Comparison of ENCODE assay signal across 8 mouse cellular contexts in the genomic region with DNA sequence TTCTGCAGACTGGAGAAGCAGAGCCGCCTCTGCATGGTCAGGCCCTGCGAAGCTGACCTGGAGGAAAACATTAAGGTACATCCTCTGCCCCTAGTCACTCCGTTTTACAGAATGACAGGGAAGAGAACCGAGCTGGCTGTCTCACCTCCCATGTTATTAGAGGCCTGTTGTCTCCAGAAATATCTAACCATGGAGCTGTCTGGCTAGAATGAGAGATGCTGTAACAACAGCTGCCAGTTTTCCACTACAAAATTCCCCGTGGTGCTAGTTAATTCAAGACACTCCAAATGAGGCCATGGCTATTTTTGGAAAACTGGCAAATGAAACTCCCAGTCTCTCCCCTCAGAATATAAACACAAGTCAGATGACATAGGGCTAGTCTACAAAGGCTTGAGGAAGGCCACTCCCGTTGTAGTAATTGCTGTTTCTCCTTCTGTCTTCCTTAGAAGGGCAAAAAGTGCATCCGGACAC. TPM values are rescaled to one million over a fixed set of nuclear protein-coding genes. Genes with fewer than 3 reads are reported as not detected.
DNase-seq lines count a peak whose midpoint lies in the region; ATAC-seq and TF ChIP-seq lines count a peak whose summit lies in the region.

No protein-coding gene starts in this region.

- 42% methylated on average over 7 of the region's 7 CpGs for WGBS in embryonic facial prominence, embryonic 14.5 days
- 18% methylated on average over 7 of the region's 7 CpGs for WGBS in heart, postnatal 0 days
- WGBS in lung, embryonic 16.5 days, result 24% methylated on average over 7 of the region's 7 CpGs

- no peaks in the 10 kb centered on the region for H3K36me3 ChIP-seq in embryonic facial prominence, embryonic 14.5 days (ENCODE audit: control insufficient read depth, insufficient read depth, low read length)
- peaks cover 18% of the 10 kb centered on the region for H3K36me3 ChIP-seq in heart, postnatal 0 days (replicated peaks; ENCODE audit: control insufficient read depth, insufficient read depth, low read length)
- H3K36me3 ChIP-seq in lung, embryonic 16.5 days (ENCODE audit: control insufficient read depth, insufficient read depth, low read length), result no peaks in the 10 kb centered on the region

- TF ChIP-seq EP300 in heart, postnatal 0 days (IDR thresholded peaks at IDR 0.05; ENCODE audit: low read depth), result peak; percentile 22; the same call in 1 of the 2 replicates

- H3K9me3 ChIP-seq in embryonic facial prominence, embryonic 14.5 days (ENCODE audit: control insufficient read depth, low read length), result no peaks in the 10 kb centered on the region
- H3K9me3 ChIP-seq in heart, postnatal 0 days (replicated peaks; ENCODE audit: control insufficient read depth, low read length), result no peaks in the 10 kb centered on the region
- no peaks in the 10 kb centered on the region for H3K9me3 ChIP-seq in lung, embryonic 16.5 days (ENCODE audit: control insufficient read depth, low read length)

- H3K4me1 ChIP-seq in embryonic facial prominence, embryonic 14.5 days (ENCODE audit: control insufficient read depth, insufficient read depth, low read length), result peaks cover 28% of the 10 kb centered on the region
- H3K4me1 ChIP-seq in heart, postnatal 0 days (ENCODE audit: control insufficient read depth, insufficient read depth), result peaks cover 30% of the 10 kb centered on the region
- peaks cover 37% of the 10 kb centered on the region for H3K4me1 ChIP-seq in lung, embryonic 16.5 days (replicated peaks; ENCODE audit: control insufficient read depth, insufficient read depth, low read length)

- peak; percentile 16 to 48 for DNase-seq in cerebellum, postnatal 10 days
- DNase-seq in cerebellum, adult 11 months, result no peak
- DNase-seq in embryonic facial prominence, embryonic 14.5 days (ENCODE audit: low spot score), result peak; percentile 87
- DNase-seq in heart, postnatal 0 days (ENCODE audit: low spot score), result peak; percentile 80
- no peak for DNase-seq in adrenal gland, postnatal 10 days
- no peak for DNase-seq in left cerebral cortex, adult 8-10 months (ENCODE audit: low spot score in 2 of 2)

- peak; percentile 19; the same call in 1 of the 2 replicates for ATAC-seq in embryonic facial prominence, embryonic 14.5 days (ENCODE audit: low read depth)
- ATAC-seq in heart, postnatal 0 days (ENCODE audit: insufficient read depth, low read depth), result 0 out of 2 replicates have a peak, but pooled peaks have one; percentile 9
- peak; percentile 50 for ATAC-seq in lung, embryonic 16.5 days (ENCODE audit: low read depth)
- no peak for ATAC-seq in megakaryocyte progenitor cell, adult 5-6 weeks (replicated peaks; ENCODE audit: poor library complexity)

- peak overlapping the region; percentile 64 for H3K4me3 ChIP-seq in embryonic facial prominence, embryonic 14.5 days (ENCODE audit: low read depth, low read length)
- H3K4me3 ChIP-seq in heart, postnatal 0 days (ENCODE audit: low read depth, low read length), result peak overlapping the region; percentile 79
- H3K4me3 ChIP-seq in lung, embryonic 16.5 days (ENCODE audit: low read length), result peak overlapping the region; percentile 78

- H3K27ac ChIP-seq in embryonic facial prominence, embryonic 14.5 days (replicated peaks; ENCODE audit: low read depth, low read length), result peak overlapping the region; percentile 88
- H3K27ac ChIP-seq in heart, postnatal 0 days (ENCODE audit: low read depth), result peak overlapping the region; percentile 97
- peak overlapping the region; percentile 97 for H3K27ac ChIP-seq in lung, embryonic 16.5 days (ENCODE audit: low read length)

- no peak for TF ChIP-seq CTCF in heart, postnatal 0 days (IDR thresholded peaks at IDR 0.05; ENCODE audit: low read depth)

- peak overlapping the region; percentile 69 for H3K4me2 ChIP-seq in embryonic facial prominence, embryonic 14.5 days (ENCODE audit: low read depth, low read length)
- H3K4me2 ChIP-seq in heart, postnatal 0 days (ENCODE audit: low read depth, low read length), result peak overlapping the region; percentile 67
- H3K4me2 ChIP-seq in lung, embryonic 16.5 days (ENCODE audit: low read depth, low read length), result peak overlapping the region; percentile 63

- H3K9ac ChIP-seq in embryonic facial prominence, embryonic 14.5 days (ENCODE audit: low read depth, low read length), result peak overlapping the region; percentile 82
- peak overlapping the region; percentile 96 for H3K9ac ChIP-seq in heart, postnatal 0 days (replicated peaks; ENCODE audit: low read depth, low read length)
- peak overlapping the region; percentile 89 for H3K9ac ChIP-seq in lung, embryonic 16.5 days (ENCODE audit: low read length)

- no peaks in the 10 kb centered on the region for H3K27me3 ChIP-seq in embryonic facial prominence, embryonic 14.5 days (replicated peaks; ENCODE audit: control insufficient read depth, insufficient read depth, low read length)
- no peaks in the 10 kb centered on the region for H3K27me3 ChIP-seq in heart, postnatal 0 days (ENCODE audit: control insufficient read depth, insufficient read depth, low read length)
- no peaks in the 10 kb centered on the region for H3K27me3 ChIP-seq in lung, embryonic 16.5 days (ENCODE audit: control insufficient read depth, insufficient read depth, low read depth, low read length)

RNA-seq across cellular contexts. Expression of a gene that starts 1.7 kb away (rescaled TPM):
- polyA plus RNA-seq in embryonic facial prominence, embryonic 14.5 days (2014; fragmentation: Nextera tagmentation; extraction: Ambion mirVana), result 14.7 and 16.7 TPM in 2 replicates
- 265 and 376 TPM in 2 replicates for total RNA-seq in heart, postnatal 0 days (2014; rRNA removed; ENCODE audit: low replicate concordance)
- 15.3 and 24.4 TPM in 2 replicates for polyA plus RNA-seq in heart, postnatal 0 days (2015; fragmentation: Nextera tagmentation; extraction: Ambion mirVana)
- polyA plus RNA-seq in lung, embryonic 16.5 days (2015; fragmentation: Nextera tagmentation; extraction: Ambion mirVana), result 12.8 and 15.1 TPM in 2 replicates
- 10 to 100 TPM; 20.5 to 47.0 TPM for total RNA-seq in adrenal gland, postnatal 10 days (2021)
- total RNA-seq in left cerebral cortex, adult 8-10 months (2022), result 10 to 100 TPM; 22.7 to 32.0 (median 30.3) TPM
- total RNA-seq in megakaryocyte progenitor cell, adult 5-6 weeks (2015), result not detected in 2 replicates
- total RNA-seq in megakaryocyte progenitor cell, adult 5-6 weeks (2017), result not detected in 2 replicates

Comparison
In these comparisons a context has a peak if more than half of its experiments do, and no peak if none do; other contexts are left out.
1. DNase-seq: peak in cerebellum, postnatal 10 days (2 of 2), embryonic facial prominence, embryonic 14.5 days (single experiment) and heart, postnatal 0 days (single experiment); none in cerebellum, adult 11 months (single experiment), adrenal gland, postnatal 10 days (single experiment) and left cerebral cortex, adult 8-10 months (0 of 2).
2. RNA of a gene that starts 1.7 kb away (total RNA-seq): 265 to 376 TPM in heart, postnatal 0 days, 20.5 to 47.0 TPM in adrenal gland, postnatal 10 days and 22.7 to 32.0 TPM in left cerebral cortex, adult 8-10 months; not detected in megakaryocyte progenitor cell, adult 5-6 weeks; every median in the first group is over 10 times any median in the second.
3. Peak in every context shown above with its lines, with median percentiles within 50 percentile points of each other: H3K27ac ChIP-seq, H3K4me2 ChIP-seq, H3K4me3 ChIP-seq and H3K9ac ChIP-seq.